Mouse (Mus musculus) embryo, embryonic 10.5 days (tissue): Measurements from ENCODE around the gene Zfp553.

Source experiments
- DNase-seq: peaks from one replicate; pipeline ENCODE4 v3.0.0-alpha.2; 2015; ENCODE audit warnings: low spot score

The Zfp553 gene

GRCm38 (mm10) chr7:127211014-127211745, 21.7 kb upstream of the Zfp553 start:
- DNase-seq, result no peak

GRCm38 (mm10) chr7:127212432-127213250, 20.2 kb upstream of the Zfp553 start:
- DNase-seq, result no peak

DNA sequence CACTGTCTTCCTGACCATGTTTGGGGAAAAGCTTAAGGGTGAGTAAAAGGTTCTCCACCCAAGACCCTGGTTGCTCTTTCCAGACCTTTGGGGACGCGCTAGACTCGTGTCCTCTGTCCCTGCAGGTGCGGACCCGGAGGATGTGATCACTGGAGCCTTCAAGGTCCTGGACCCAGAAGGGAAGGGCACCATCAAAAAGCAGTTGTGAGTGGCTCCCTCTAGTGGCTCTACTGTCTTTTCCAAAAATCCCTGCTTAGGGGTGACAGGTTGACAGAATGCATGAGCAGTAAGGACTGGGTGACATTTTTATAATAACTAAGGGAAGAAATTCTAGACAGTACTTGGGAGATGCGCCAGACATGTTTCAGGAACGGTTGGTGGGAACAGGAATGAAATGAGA, 19.4 kb upstream of the Zfp553 start:
- DNase-seq, result peak; percentile 70

- no peak for DNase-seq
Observed at GRCm38 (mm10) chr7:127213930-127214329, 18.9 kb upstream of the Zfp553 start.

DNA sequence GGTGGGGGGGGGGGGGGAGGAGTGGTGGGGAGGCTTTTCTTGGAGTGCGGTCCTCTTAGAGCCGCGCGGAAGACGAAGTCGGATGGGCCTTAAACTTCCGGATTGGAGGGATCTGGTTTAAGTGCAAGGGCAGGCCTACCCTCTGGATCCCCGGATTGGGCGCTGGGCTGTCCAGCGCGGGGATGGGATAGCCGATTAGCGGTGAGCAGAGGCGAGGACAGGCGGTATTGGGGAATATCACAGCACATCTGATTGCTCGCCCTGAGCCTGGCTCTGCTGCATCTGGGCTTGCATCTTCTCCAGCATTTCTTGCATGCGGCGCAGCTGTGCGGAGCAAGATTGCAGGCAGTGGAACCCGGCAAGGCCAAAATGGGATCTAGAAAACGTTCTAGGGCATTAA, 18.3 kb upstream of the Zfp553 start:
- peak; percentile 27 for DNase-seq

DNA sequence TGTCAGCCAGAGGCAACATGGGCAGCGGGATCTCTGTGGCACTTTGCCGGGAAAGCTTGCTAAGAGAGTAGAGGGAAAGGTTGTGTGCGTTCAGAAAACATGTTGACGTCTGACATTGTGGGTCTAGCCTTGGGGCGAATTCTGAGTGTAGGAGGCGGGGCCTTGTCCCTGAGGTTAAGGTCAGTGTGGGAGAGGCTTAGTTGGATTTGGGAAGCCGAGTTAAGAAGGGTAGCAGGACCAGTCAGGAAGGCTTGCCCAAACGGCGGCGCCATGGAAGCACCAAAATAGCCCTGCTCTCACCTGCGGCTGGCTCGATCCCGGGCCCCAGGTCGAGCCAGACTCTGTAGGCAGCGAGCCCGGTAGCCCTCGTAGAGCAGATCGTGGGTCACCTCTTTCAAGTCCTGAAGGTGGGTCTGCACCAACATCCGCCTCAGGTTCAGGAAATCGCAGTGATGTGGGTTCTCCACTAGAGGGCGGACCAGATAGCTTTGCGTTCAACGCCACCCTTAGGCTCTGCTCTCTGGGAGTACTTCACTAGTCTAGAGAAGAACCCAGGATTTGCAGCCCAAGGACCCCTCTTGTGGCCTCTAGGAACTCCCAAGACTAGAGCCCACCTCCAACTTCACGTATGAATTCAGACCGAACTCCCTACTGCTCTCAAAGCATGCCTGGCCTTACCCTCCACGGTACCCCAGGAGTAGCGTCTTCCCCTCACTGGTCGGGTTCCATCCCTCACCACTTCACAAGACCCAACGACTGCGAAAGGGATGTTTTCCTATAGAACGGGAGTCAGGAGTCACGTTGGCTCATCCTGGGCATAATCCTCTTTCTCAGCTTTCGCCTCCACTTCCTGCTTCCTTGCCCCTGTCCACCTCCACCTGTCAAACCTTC, 17.6 kb upstream of the Zfp553 start:
- DNase-seq, result peak; percentile 90

DNA sequence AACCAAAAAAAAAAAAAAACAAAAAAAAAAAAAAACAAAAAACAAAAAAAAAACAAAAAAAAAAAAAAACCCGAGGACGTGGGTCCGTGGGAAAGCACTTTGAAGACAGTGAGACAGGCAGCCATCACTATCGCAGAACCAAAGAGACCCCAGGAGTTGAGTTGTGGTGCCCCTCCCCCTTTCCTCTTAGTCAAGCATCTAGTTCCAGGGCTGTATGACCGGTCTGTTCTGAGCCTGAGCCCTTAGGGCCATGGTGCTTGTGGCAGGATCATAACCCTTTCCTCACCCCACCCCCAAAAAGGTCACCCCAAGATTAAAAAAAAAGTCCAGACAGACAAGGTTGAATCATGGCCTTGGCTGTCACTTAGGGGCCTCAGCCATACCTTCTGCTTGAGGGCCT, 16.6 kb upstream of the Zfp553 start:
- DNase-seq, result no peak

- DNase-seq, result no peak
Observed at GRCm38 (mm10) chr7:127217475-127217874, 15.4 kb upstream of the Zfp553 start.

DNA sequence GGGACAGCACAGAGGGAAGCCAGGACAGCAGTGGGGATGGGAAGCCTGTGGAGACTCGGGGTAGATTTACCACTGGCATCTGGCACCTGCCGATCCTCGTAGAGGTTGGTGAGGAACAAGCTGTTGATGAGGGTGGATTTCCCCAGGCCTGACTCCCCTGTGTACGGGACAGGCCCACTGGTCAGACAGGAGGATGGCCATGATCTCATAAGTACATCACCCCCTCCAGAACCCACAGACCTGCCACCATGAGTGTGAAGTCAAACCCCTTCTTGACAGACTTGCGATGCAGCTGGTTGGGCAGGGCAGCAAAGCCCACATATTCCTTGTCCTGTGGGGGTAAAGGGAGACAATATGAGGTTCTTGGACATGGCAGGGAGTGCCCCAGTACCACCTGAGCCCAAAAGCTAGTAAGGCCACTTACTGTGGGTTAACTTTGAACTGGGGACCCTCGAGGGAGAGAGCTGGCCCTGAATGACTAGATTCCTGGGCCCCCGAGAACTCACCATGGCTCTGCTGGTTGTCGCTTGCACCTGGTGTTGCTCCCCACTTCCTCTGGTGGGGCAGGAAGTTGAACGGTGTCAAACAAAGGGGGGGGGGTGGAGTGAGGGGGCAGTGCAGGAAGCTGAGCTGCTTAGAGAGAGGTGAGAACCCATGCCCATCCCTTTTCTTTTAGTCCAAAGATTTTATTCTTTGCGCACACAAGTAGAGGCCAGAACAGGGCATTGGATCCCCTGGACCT, 14.8 kb upstream of the Zfp553 start:
- DNase-seq, result no peak

GRCm38 (mm10) chr7:127218670-127219069, 14.2 kb upstream of the Zfp553 start:
- no peak for DNase-seq

DNA sequence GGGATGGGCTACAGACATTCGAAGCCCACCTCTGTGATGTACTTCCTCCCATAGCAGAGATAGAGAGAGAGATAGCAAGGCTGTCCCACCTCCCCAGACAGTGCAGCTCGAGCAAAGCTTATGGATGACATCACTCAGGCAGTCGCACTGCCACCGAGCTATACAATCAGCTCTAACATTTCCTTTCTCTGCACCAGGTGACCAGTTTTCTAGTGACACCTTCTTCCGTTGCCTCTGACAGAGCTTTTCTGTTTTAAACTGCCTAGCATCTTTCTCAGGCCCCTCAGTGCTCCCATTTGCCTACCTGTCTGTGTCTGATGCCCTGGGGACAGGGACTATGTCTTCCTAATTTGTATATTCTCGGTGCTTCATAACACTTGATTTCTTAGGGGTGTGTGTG, 12.4 kb upstream of the Zfp553 start:
- DNase-seq, result no peak

- no peak for DNase-seq
Observed at GRCm38 (mm10) chr7:127223106-127223505, 9.8 kb upstream of the Zfp553 start.

DNA sequence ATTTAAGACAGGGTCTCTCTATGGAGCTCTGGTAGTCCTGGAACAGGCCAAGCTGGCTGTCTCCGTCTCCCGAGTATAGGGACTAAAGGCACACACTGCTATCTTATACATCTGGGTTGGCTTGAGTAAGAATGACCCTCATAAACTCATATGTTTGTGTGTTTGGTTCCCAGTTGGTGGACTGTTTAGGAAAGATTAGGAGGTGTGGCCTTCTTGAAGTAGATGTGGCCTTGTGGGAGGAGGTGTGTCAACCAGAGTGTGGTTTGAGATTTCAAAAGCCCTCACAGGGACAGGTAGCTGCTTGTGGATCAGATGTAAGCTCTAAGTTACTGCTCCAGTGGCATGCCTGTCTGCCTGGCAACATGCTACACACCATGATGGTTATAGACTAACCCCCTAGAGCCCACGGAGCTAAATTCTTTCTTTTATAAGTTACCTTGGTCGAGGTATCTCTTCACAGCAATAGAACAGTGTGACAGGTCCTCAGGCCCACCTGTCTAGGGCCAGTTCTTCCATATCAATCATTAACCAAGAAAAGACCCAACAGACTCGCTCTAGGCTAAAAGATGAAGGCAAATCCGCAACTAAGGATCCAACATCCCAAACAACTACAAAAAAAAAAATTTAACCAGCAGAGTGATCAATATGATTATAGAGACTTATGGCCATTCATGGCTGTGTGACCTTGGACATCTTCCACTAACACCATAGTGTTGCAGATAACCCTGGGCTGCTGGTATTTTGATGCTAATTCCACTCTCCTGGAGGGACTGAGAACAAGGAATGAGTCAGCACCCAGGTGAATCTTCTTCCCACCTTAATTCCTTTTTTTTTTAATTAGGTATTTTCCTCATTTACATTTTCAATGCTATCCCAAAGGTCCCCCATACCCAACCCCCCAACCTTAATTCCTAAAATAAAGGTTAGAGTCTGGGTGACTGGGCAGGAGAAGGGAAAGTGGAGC, 9.1 kb upstream of the Zfp553 start:
- DNase-seq, result no peak

- DNase-seq, result no peak
Observed at GRCm38 (mm10) chr7:127224616-127225015, 8.2 kb upstream of the Zfp553 start.

GRCm38 (mm10) chr7:127225147-127225995, 7.5 kb upstream of the Zfp553 start:
- no peak for DNase-seq

GRCm38 (mm10) chr7:127228615-127229303, 4.1 kb upstream of the Zfp553 start:
- peak; percentile 85 for DNase-seq

- no peak for DNase-seq
Observed at GRCm38 (mm10) chr7:127231376-127231775, 1.5 kb upstream of the Zfp553 start.

- DNase-seq, result peak; percentile 42
Observed at GRCm38 (mm10) chr7:127231826-127232621, 837 bp upstream of the Zfp553 start.
